Mouse (Mus musculus) hindbrain, embryonic 12.5 days (tissue): ENCODE measurements around the gene Mrc1. TPM values are rescaled to one million over a fixed set of nuclear protein-coding genes. Genes with fewer than 3 reads are reported as not detected.
"Not testable (repeated sequence)": the region's sequence is repeated elsewhere in the genome, so short reads cannot be mapped to it uniquely, and the experiment has no call there.

Experiments
- ATAC-seq: fragments of 200-750 bp; cut with Nextera tagmentation; 2 replicates; pipeline ENCODE4 v1.8.0; 2017; ENCODE audit warnings: moderate TSS enrichment; ENCODE audit not compliant: low FRiP score
- H3K27ac ChIP-seq: fragments of 300-500 bp; sonication (generic); 2 replicates; pipeline ENCODE4 v1.5.1; 2016; ENCODE audit warnings: mild to moderate bottlenecking
- H3K27me3 ChIP-seq: fragments of 300-500 bp; sonication (generic); 2 replicates; pipeline ENCODE4 v1.6.1; 2016; ENCODE audit warnings: mild to moderate bottlenecking
- H3K36me3 ChIP-seq: fragments of 300-500 bp; sonication (generic); 2 replicates; pipeline ENCODE4 v1.6.1; 2016; ENCODE audit warnings: mild to moderate bottlenecking
- H3K4me1 ChIP-seq: fragments of 300-500 bp; sonication (generic); 2 replicates; pipeline ENCODE4 v1.6.1; 2016
- H3K4me2 ChIP-seq: fragments of 300-500 bp; sonication (generic); replicated peaks from 2 replicates; pipeline ENCODE4 v1.6.1; 2016; ENCODE audit warnings: mild to moderate bottlenecking
- H3K4me3 ChIP-seq: fragments of 300-500 bp; sonication (generic); 2 replicates; pipeline ENCODE4 v1.5.1; 2016; ENCODE audit warnings: mild to moderate bottlenecking
- H3K9ac ChIP-seq: fragments of 300-500 bp; sonication (generic); 2 replicates; pipeline ENCODE4 v1.6.1; 2016; ENCODE audit warnings: mild to moderate bottlenecking, moderate library complexity
- H3K9me3 ChIP-seq: fragments of 300-500 bp; sonication (generic); replicated peaks from 2 replicates; pipeline ENCODE4 v1.6.1; 2016; ENCODE audit warnings: mild to moderate bottlenecking
- WGBS: fragments of 180-500 bp; shearing (Covaris S2); methylation state at CpG from one replicate; pipeline ENCODE4 v1.1.7; 2016; 5-methylcytosine and 5-hydroxymethylcytosine counted together
- polyA plus RNA-seq: library from polyadenylated mRNA; unstranded; fragments of >200 nt; fragmentation: Nextera tagmentation; extraction: Ambion mirVana; gene quantifications from 2 replicates; pipeline ENCODE4 v1.2.1, GENCODE M21; 2016

The Mrc1 gene
- 6.0 and 6.5 TPM in 2 replicates for polyA plus RNA-seq

DNA sequence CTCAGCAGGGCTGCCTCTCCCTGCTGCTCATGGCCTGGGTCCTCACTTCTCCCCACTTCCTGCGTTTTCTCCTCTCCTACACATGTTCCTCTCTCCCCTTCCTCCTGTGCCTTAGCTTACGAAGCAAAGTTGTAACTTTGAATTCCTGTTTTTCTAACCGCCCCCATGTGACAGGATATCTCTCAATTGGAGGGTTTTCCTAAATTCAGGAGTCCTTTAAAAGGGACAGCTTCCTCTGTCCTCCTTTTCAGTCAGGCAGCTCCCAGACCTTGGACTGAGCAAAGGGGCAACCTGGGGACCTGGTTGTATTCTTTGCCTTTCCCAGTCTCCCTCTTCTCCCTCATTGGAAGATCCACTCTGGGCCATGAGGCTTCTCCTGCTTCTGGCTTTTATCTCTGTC, at the start of gene Mrc1:
Mrc1 (plus strand) TSS at position 244 of the 400 bp plus-strand sequence.
- Histone ChIP-seq H3K36me3 (no peaks in the 10 kb centered on the region), H3K9me3 (no peaks in the 10 kb centered on the region), H3K4me1 (no peaks in the 10 kb centered on the region), H3K27ac (no peak within 1 kb of the TSS), H3K4me2 (no peak within 1 kb of the TSS), H3K27me3 (no peaks in the 10 kb centered on the region), H3K4me3 (no peak within 1 kb of the TSS), H3K9ac (no peak within 1 kb of the TSS)
- ATAC-seq: no peak
- 65% methylated on average over 3 of the region's 3 CpGs for WGBS

DNA sequence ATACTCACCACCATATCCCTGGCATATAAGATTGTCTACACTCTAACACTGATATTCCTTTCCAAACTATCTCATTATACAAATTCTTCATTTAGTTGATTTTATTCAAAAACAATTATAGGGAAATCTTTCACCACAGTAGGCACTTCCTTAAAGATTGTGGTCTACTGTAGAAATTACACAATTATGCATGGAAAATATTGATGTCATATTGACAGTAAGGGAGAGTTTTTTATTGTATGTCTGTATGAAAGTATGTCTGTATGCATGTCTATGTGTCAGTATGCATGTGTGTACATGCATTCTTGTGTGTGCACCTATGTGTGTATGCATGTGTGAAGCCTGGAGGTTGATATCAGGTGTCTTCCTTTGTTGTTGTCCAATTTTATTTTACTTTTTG, 44.8 kb upstream of the Mrc1 start:
- no peaks in the 10 kb centered on the region for H3K4me1 ChIP-seq
- no peak for ATAC-seq
- H3K4me3 ChIP-seq: no peak overlapping the region
- no peaks in the 10 kb centered on the region for H3K36me3 ChIP-seq
- H3K27ac ChIP-seq: no peak overlapping the region
- no peak overlapping the region for H3K4me2 ChIP-seq
- H3K27me3 ChIP-seq: no peaks in the 10 kb centered on the region
- H3K9ac ChIP-seq: no peak overlapping the region
- H3K9me3 ChIP-seq: no peaks in the 10 kb centered on the region

GRCm38 (mm10) chr2:14190684-14191083, 38.5 kb upstream of the Mrc1 start:
- H3K36me3 ChIP-seq: no peaks in the 10 kb centered on the region
- no peak for ATAC-seq
- H3K4me3 ChIP-seq: no peak overlapping the region
- H3K27ac ChIP-seq: no peak overlapping the region
- no peaks in the 10 kb centered on the region for H3K27me3 ChIP-seq
- no peak overlapping the region for H3K4me2 ChIP-seq
- H3K4me1 ChIP-seq: no peaks in the 10 kb centered on the region
- 77% methylated on average over 4 of the region's 4 CpGs for WGBS
- H3K9me3 ChIP-seq: no peaks in the 10 kb centered on the region
- no peak overlapping the region for H3K9ac ChIP-seq

DNA sequence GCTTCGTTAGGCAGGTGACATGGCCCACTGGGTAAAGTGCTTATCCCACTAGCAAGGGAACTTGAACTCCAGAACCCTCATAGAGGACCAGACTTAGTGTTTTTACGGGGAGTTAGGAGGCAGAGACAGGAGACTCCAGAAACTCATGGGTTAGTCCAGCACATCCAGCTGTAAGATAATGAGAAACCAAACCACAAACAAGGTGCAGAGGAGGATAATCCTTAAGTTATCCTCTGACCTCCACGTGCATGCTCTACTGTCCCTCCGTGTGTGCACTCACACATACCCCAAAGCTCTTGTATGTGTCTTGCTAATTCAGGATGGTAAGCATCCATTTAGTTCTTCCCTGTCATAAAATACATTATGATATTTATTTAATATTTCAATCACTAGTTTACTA, 37.6 kb upstream of the Mrc1 start:
- Histone ChIP-seq H3K4me1 (no peaks in the 10 kb centered on the region), H3K4me3 (no peak overlapping the region), H3K9me3 (no peaks in the 10 kb centered on the region), H3K9ac (no peak overlapping the region), H3K27me3 (no peaks in the 10 kb centered on the region), H3K27ac (no peak overlapping the region), H3K36me3 (no peaks in the 10 kb centered on the region), H3K4me2 (no peak overlapping the region)
- ATAC-seq: no peak
- WGBS: 86% methylated on average over 4 of the region's 4 CpGs

DNA sequence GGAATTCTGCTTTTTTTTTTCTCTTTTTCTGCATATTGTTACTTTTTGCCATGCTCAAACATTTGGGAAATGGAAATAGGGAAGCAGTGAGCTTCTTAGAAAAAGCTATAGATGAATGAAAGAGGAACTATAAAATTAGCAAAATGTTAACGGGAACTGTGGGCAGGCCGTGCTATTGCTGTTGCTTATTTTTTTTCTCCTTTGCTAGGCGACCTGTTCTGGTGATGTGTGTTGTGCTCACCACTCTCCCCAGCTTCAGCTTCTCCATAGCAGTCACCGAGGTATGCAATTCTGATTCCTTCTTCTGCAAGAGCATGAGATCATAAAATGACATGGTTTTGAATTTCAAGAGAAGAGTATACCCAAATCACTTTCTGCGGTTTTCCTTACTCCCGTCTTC, 37.1 kb upstream of the Mrc1 start:
- no peak overlapping the region for H3K4me2 ChIP-seq
- no peak overlapping the region for H3K27ac ChIP-seq
- H3K9me3 ChIP-seq: no peaks in the 10 kb centered on the region
- WGBS: 88% methylated on average over 6 of the region's 6 CpGs
- no peaks in the 10 kb centered on the region for H3K4me1 ChIP-seq
- no peaks in the 10 kb centered on the region for H3K36me3 ChIP-seq
- no peak for ATAC-seq
- no peak overlapping the region for H3K9ac ChIP-seq
- no peak overlapping the region for H3K4me3 ChIP-seq
- H3K27me3 ChIP-seq: no peaks in the 10 kb centered on the region

GRCm38 (mm10) chr2:14198325-14198903, 30.8 kb upstream of the Mrc1 start:
- not testable (repeated sequence) for ATAC-seq, H3K27me3 ChIP-seq, H3K4me2 ChIP-seq, H3K9me3 ChIP-seq, H3K4me1 ChIP-seq, H3K4me3 ChIP-seq, H3K27ac ChIP-seq, H3K9ac ChIP-seq, H3K36me3 ChIP-seq
- WGBS: 70% methylated on average over 1 of the region's 2 CpGs

DNA sequence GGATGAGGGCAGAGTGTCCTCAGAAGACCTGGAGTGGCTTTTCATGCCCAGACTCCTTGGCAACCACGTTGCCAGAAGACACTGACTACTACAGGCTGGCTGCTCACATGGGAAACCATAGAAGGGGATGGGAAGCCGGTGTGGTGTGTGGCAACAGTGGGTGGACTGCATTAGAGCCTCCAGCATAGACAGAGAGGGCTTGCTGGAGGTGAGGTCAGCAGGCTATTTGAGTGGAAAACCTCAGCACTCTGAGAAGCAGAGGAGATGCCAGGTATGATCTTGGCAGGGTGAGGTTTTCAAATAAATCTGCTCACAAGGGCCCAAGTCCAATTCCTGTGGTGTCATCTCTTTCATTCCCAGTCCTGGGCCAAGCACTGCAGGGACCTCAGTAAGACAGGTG, 29.6 kb upstream of the Mrc1 start:
- Histone ChIP-seq H3K27ac (no peak overlapping the region), H3K9ac (no peak overlapping the region), H3K4me2 (no peak overlapping the region), H3K4me3 (no peak overlapping the region), H3K9me3 (no peaks in the 10 kb centered on the region), H3K27me3 (no peaks in the 10 kb centered on the region), H3K4me1 (no peaks in the 10 kb centered on the region), H3K36me3 (no peaks in the 10 kb centered on the region)
- WGBS: 52% methylated on average over 2 of the region's 2 CpGs
- no peak for ATAC-seq

- not testable (repeated sequence) for H3K4me3 ChIP-seq, ATAC-seq, H3K4me1 ChIP-seq, H3K9ac ChIP-seq, H3K27me3 ChIP-seq, H3K36me3 ChIP-seq, H3K9me3 ChIP-seq, H3K27ac ChIP-seq, H3K4me2 ChIP-seq
- WGBS: no CpG with 5 or more reads among the region's 2 CpGs
Measured at GRCm38 (mm10) chr2:14200879-14201445, 28.2 kb upstream of the Mrc1 start.

DNA sequence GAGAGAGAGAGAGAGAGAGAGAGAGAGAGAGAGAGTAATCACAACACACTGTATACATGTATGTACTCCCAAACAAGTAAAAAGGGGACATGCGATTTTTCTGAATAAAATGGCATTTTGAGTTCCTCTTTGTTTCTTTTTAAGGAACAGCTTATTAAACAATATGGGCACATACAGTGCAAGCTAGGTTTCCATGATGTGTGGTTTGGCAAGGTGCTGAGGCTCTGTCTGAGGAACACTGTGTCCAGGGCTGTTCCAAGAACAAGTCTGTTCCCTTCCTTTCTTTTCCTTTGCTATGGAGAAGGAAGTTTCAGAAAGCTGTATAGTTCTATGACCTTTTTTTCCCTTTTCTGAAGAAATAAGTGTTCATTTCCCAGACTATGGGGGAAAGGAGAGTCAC, 24.9 kb upstream of the Mrc1 start:
- H3K4me2 ChIP-seq: no peak overlapping the region
- no peak overlapping the region for H3K9ac ChIP-seq
- ATAC-seq: no peak
- H3K4me3 ChIP-seq: no peak overlapping the region
- WGBS: 90% methylated on average over 1 of the region's 1 CpGs
- H3K27ac ChIP-seq: no peak overlapping the region
- no peaks in the 10 kb centered on the region for H3K9me3 ChIP-seq
- H3K27me3 ChIP-seq: no peaks in the 10 kb centered on the region
- no peaks in the 10 kb centered on the region for H3K4me1 ChIP-seq
- H3K36me3 ChIP-seq: no peaks in the 10 kb centered on the region

GRCm38 (mm10) chr2:14206798-14207197, 22.4 kb upstream of the Mrc1 start:
- Histone ChIP-seq H3K4me3 (no peak overlapping the region), H3K27ac (no peak overlapping the region), H3K9ac (no peak overlapping the region), H3K9me3 (no peaks in the 10 kb centered on the region), H3K27me3 (no peaks in the 10 kb centered on the region), H3K4me1 (no peaks in the 10 kb centered on the region), H3K4me2 (no peak overlapping the region), H3K36me3 (no peaks in the 10 kb centered on the region)
- no peak for ATAC-seq
- WGBS: 81% methylated on average over 4 of the region's 4 CpGs

GRCm38 (mm10) chr2:14210731-14211130, 18.5 kb upstream of the Mrc1 start:
- Histone ChIP-seq H3K9me3 (no peaks in the 10 kb centered on the region), H3K4me1 (no peaks in the 10 kb centered on the region), H3K27ac (no peak overlapping the region), H3K9ac (no peak overlapping the region), H3K27me3 (no peaks in the 10 kb centered on the region), H3K36me3 (no peaks in the 10 kb centered on the region), H3K4me3 (no peak overlapping the region), H3K4me2 (no peak overlapping the region)
- no peak for ATAC-seq
- WGBS: 93% methylated on average over 1 of the region's 1 CpGs

GRCm38 (mm10) chr2:14211606-14212005, 17.6 kb upstream of the Mrc1 start:
- H3K4me3 ChIP-seq: no peak overlapping the region
- no peak overlapping the region for H3K27ac ChIP-seq
- H3K9me3 ChIP-seq: no peaks in the 10 kb centered on the region
- H3K4me2 ChIP-seq: no peak overlapping the region
- no peaks in the 10 kb centered on the region for H3K4me1 ChIP-seq
- H3K9ac ChIP-seq: no peak overlapping the region
- no peaks in the 10 kb centered on the region for H3K27me3 ChIP-seq
- ATAC-seq: no peak
- no peaks in the 10 kb centered on the region for H3K36me3 ChIP-seq

GRCm38 (mm10) chr2:14214764-14215163, 14.4 kb upstream of the Mrc1 start:
- 12% methylated on average over 3 of the region's 3 CpGs for WGBS
- Histone ChIP-seq H3K9ac (no peak overlapping the region), H3K27ac (no peak overlapping the region)

More at GRCm38 (mm10) chr2:14214764-14215163, 14.4 kb upstream of the Mrc1 start:
- Histone ChIP-seq H3K36me3 (no peaks in the 10 kb centered on the region), H3K4me2 (no peak overlapping the region), H3K9me3 (no peaks in the 10 kb centered on the region), H3K27me3 (no peaks in the 10 kb centered on the region), H3K4me3 (no peak overlapping the region), H3K4me1 (no peaks in the 10 kb centered on the region)
- ATAC-seq: no peak
